20 mouse cellular contexts compared by ENCODE assay signal in the genomic region with DNA sequence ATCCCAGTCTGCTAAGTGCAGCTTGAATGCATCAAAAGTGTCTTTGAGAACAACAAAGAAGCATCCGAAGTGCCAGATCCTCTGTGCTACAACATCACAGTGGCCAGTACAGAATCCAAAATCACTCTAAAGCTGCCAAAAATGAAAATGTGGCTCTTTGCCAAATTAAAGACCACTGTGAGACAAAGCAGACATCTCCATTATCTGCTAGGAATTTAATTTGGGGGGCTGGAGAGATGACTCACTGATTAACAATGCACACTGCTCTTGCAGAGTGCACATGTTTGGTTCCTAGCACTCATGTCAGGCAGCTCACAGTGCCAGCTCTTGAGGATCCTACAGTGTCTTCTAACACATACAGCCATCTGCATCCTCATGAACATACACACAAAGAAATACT.
DNase-seq lines count a peak whose midpoint lies in the region; ATAC-seq and TF ChIP-seq lines count a peak whose summit lies in the region.
"Had no signal": no experiment of that assay in that cellular context is flagged by ENCODE, and none has a peak within 500 bp of the region (broad histone marks: within the 10 kb centered on the region; RNA-seq: fewer than 3 reads in every experiment).

No protein-coding gene starts in this region.

- no peak overlapping the region for H3K4me2 ChIP-seq in forebrain, embryonic 13.5 days
- H3K4me2 ChIP-seq in forebrain, embryonic 11.5 days (ENCODE audit: low read depth, low read length, severe bottlenecking): no peak overlapping the region
- no peak overlapping the region for H3K4me2 ChIP-seq in midbrain, embryonic 15.5 days
- H3K4me2 ChIP-seq in forebrain, postnatal 0 days (ENCODE audit: low read depth): no peak overlapping the region
- no peak overlapping the region for H3K4me2 ChIP-seq in stomach, embryonic 16.5 days (ENCODE audit: low read depth, low read length)
- no peak overlapping the region for H3K4me2 ChIP-seq in kidney, embryonic 16.5 days (replicated peaks; ENCODE audit: low read depth, low read length)
- H3K4me2 ChIP-seq: heart, embryonic 13.5 days; liver, embryonic 15.5 days; neural tube, embryonic 15.5 days had no signal

- H3K4me3 ChIP-seq in forebrain, embryonic 13.5 days: no peak overlapping the region
- no peak overlapping the region for H3K4me3 ChIP-seq in forebrain, embryonic 11.5 days (ENCODE audit: low read depth, low read length)
- no peak overlapping the region for H3K4me3 ChIP-seq in midbrain, embryonic 15.5 days
- no peak overlapping the region for H3K4me3 ChIP-seq in midbrain, embryonic 10.5 days
- H3K4me3 ChIP-seq in forebrain, postnatal 0 days (ENCODE audit: low read depth, low read length): no peak overlapping the region
- H3K4me3 ChIP-seq in stomach, embryonic 16.5 days (replicated peaks; ENCODE audit: low read length): no peak overlapping the region
- H3K4me3 ChIP-seq in kidney, embryonic 16.5 days (ENCODE audit: low read length): no peak overlapping the region
- H3K4me3 ChIP-seq: heart, embryonic 13.5 days; liver, embryonic 15.5 days; megakaryocyte, embryonic 14.5 days; myocyte; neural tube, embryonic 15.5 days had no signal

- no peaks in the 10 kb centered on the region for H3K36me3 ChIP-seq in forebrain, embryonic 13.5 days (ENCODE audit: poor library complexity, severe bottlenecking)
- H3K36me3 ChIP-seq in forebrain, embryonic 11.5 days (ENCODE audit: control insufficient read depth, insufficient read depth, low read length): no peaks in the 10 kb centered on the region
- no peaks in the 10 kb centered on the region for H3K36me3 ChIP-seq in midbrain, embryonic 15.5 days (replicated peaks)
- H3K36me3 ChIP-seq in midbrain, embryonic 10.5 days: no peaks in the 10 kb centered on the region
- no peaks in the 10 kb centered on the region for H3K36me3 ChIP-seq in forebrain, postnatal 0 days (ENCODE audit: insufficient read depth)
- H3K36me3 ChIP-seq in stomach, embryonic 16.5 days (ENCODE audit: control insufficient read depth, insufficient read depth, low read length): no peaks in the 10 kb centered on the region
- H3K36me3 ChIP-seq in kidney, embryonic 16.5 days (ENCODE audit: insufficient read depth, low read length): no peaks in the 10 kb centered on the region
- H3K36me3 ChIP-seq: heart, embryonic 13.5 days; liver, embryonic 15.5 days; neural tube, embryonic 15.5 days had no signal

- no peak overlapping the region for H3K27ac ChIP-seq in forebrain, embryonic 13.5 days
- H3K27ac ChIP-seq in forebrain, embryonic 11.5 days (ENCODE audit: low read depth, low read length): no peak overlapping the region
- no peak overlapping the region for H3K27ac ChIP-seq in midbrain, embryonic 15.5 days
- H3K27ac ChIP-seq in midbrain, embryonic 10.5 days (replicated peaks): no peak overlapping the region
- no peak overlapping the region for H3K27ac ChIP-seq in forebrain, postnatal 0 days (ENCODE audit: low read depth, low read length)
- H3K27ac ChIP-seq in stomach, embryonic 16.5 days (ENCODE audit: low read length): no peak overlapping the region
- no peak overlapping the region for H3K27ac ChIP-seq in kidney, embryonic 16.5 days (ENCODE audit: low read length)
- H3K27ac ChIP-seq: heart, embryonic 13.5 days; liver, embryonic 15.5 days; neural tube, embryonic 15.5 days had no signal

- TF ChIP-seq CTCF in forebrain, postnatal 0 days (IDR thresholded peaks at IDR 0.05; ENCODE audit: low read depth): no peak

- WGBS in forebrain, embryonic 13.5 days: 47% methylated on average over 1 of the region's 1 CpGs
- WGBS in forebrain, embryonic 11.5 days: 95% methylated on average over 1 of the region's 1 CpGs
- WGBS in midbrain, embryonic 15.5 days: 59% methylated on average over 1 of the region's 1 CpGs
- WGBS in midbrain, embryonic 10.5 days: 89% methylated on average over 1 of the region's 1 CpGs
- WGBS in forebrain, postnatal 0 days: 25% methylated on average over 1 of the region's 1 CpGs
- WGBS in stomach, embryonic 16.5 days: 38% methylated on average over 1 of the region's 1 CpGs
- 86% methylated on average over 1 of the region's 1 CpGs for WGBS in kidney, embryonic 16.5 days

- peaks cover 2% of the 10 kb centered on the region; the same call in 1 of the 2 replicates for H3K4me1 ChIP-seq in forebrain, embryonic 13.5 days
- H3K4me1 ChIP-seq in forebrain, embryonic 11.5 days (replicated peaks; ENCODE audit: control insufficient read depth, insufficient read depth, low read length): no peaks in the 10 kb centered on the region
- H3K4me1 ChIP-seq in midbrain, embryonic 15.5 days: no peaks in the 10 kb centered on the region
- no peaks in the 10 kb centered on the region for H3K4me1 ChIP-seq in midbrain, embryonic 10.5 days
- H3K4me1 ChIP-seq in forebrain, postnatal 0 days (ENCODE audit: insufficient read depth): no peaks in the 10 kb centered on the region
- H3K4me1 ChIP-seq in stomach, embryonic 16.5 days (ENCODE audit: control insufficient read depth, insufficient read depth, low read length): no peaks in the 10 kb centered on the region
- no peaks in the 10 kb centered on the region for H3K4me1 ChIP-seq in kidney, embryonic 16.5 days (ENCODE audit: insufficient read depth, low read length)
- H3K4me1 ChIP-seq: heart, embryonic 13.5 days; liver, embryonic 15.5 days; megakaryocyte, embryonic 14.5 days; neural tube, embryonic 15.5 days had no signal

- no peak for DNase-seq in forebrain, embryonic 11.5 days (ENCODE audit: low spot score)
- DNase-seq in midbrain, embryonic 10.5 days (ENCODE audit: low spot score): no peak
- DNase-seq in forebrain, postnatal 0 days: peak; percentile 55
- no peak for DNase-seq in urinary bladder, postnatal 14 days (ENCODE audit: low spot score)
- DNase-seq: B cell, adult 2 months; cerebellum, adult 11 months; heart, postnatal 4 days; kidney, adult 8-10 months; kidney, postnatal 36 days; lung, postnatal 10 days had no signal

- ATAC-seq in forebrain, embryonic 13.5 days: peak; percentile 90
- ATAC-seq in forebrain, embryonic 11.5 days (replicated peaks; ENCODE audit: low FRiP score): no peak
- peak; percentile 50; the same call in 1 of the 2 replicates for ATAC-seq in midbrain, embryonic 15.5 days (replicated peaks)
- ATAC-seq in forebrain, postnatal 0 days: peak; percentile 75
- peak; percentile 66; the same call in 1 of the 2 replicates for ATAC-seq in stomach, embryonic 16.5 days (ENCODE audit: insufficient read depth, low FRiP score)
- ATAC-seq in kidney, embryonic 16.5 days (ENCODE audit: low FRiP score, low TSS enrichment): no peak
- ATAC-seq: Patski had no signal

- H3K9ac ChIP-seq in forebrain, embryonic 13.5 days: no peak overlapping the region
- H3K9ac ChIP-seq in forebrain, embryonic 11.5 days (ENCODE audit: low read length): no peak overlapping the region
- H3K9ac ChIP-seq in midbrain, embryonic 15.5 days: no peak overlapping the region
- H3K9ac ChIP-seq in forebrain, postnatal 0 days: no peak overlapping the region
- no peak overlapping the region for H3K9ac ChIP-seq in stomach, embryonic 16.5 days (ENCODE audit: low read length)
- H3K9ac ChIP-seq in kidney, embryonic 16.5 days (replicated peaks; ENCODE audit: low read length): no peak overlapping the region
- H3K9ac ChIP-seq: heart, embryonic 13.5 days; liver, embryonic 15.5 days; neural tube, embryonic 15.5 days had no signal

- H3K9me3 ChIP-seq in forebrain, embryonic 13.5 days (replicated peaks): no peaks in the 10 kb centered on the region
- H3K9me3 ChIP-seq in forebrain, embryonic 11.5 days (ENCODE audit: control insufficient read depth, low read length): no peaks in the 10 kb centered on the region
- H3K9me3 ChIP-seq in midbrain, embryonic 15.5 days: no peaks in the 10 kb centered on the region
- no peaks in the 10 kb centered on the region for H3K9me3 ChIP-seq in midbrain, embryonic 10.5 days (replicated peaks)
- no peaks in the 10 kb centered on the region for H3K9me3 ChIP-seq in forebrain, postnatal 0 days (ENCODE audit: low read length)
- no peaks in the 10 kb centered on the region for H3K9me3 ChIP-seq in stomach, embryonic 16.5 days (replicated peaks; ENCODE audit: control insufficient read depth, low read length)
- no peaks in the 10 kb centered on the region for H3K9me3 ChIP-seq in kidney, embryonic 16.5 days (ENCODE audit: low read length)
- H3K9me3 ChIP-seq: heart, embryonic 13.5 days; liver, embryonic 15.5 days; megakaryocyte, embryonic 14.5 days; neural tube, embryonic 15.5 days had no signal

- no peaks in the 10 kb centered on the region for H3K27me3 ChIP-seq in forebrain, embryonic 13.5 days
- no peaks in the 10 kb centered on the region for H3K27me3 ChIP-seq in forebrain, embryonic 11.5 days (ENCODE audit: control insufficient read depth, insufficient read depth, low read length)
- H3K27me3 ChIP-seq in midbrain, embryonic 15.5 days (replicated peaks): no peaks in the 10 kb centered on the region
- no peaks in the 10 kb centered on the region for H3K27me3 ChIP-seq in midbrain, embryonic 10.5 days (ENCODE audit: low read depth, poor library complexity, severe bottlenecking)
- H3K27me3 ChIP-seq in forebrain, postnatal 0 days (ENCODE audit: insufficient read depth, low read length): no peaks in the 10 kb centered on the region
- H3K27me3 ChIP-seq in stomach, embryonic 16.5 days (ENCODE audit: control insufficient read depth, insufficient read depth, low read length): no peaks in the 10 kb centered on the region
- H3K27me3 ChIP-seq in kidney, embryonic 16.5 days (ENCODE audit: insufficient read depth, low read length): no peaks in the 10 kb centered on the region
- H3K27me3 ChIP-seq: heart, embryonic 13.5 days; liver, embryonic 15.5 days; megakaryocyte, embryonic 14.5 days; neural tube, embryonic 15.5 days; Patski had no signal

Comparison
In these comparisons a context has a peak if more than half of its experiments do, and no peak if none do; other contexts are left out.
1. ATAC-seq: peak in forebrain, embryonic 13.5 days (single experiment), midbrain, embryonic 15.5 days (single experiment), forebrain, postnatal 0 days (single experiment) and stomach, embryonic 16.5 days (single experiment); none in forebrain, embryonic 11.5 days (single experiment) and kidney, embryonic 16.5 days (single experiment).